Mouse (Mus musculus) stomach, embryonic 14.5 days (tissue): ENCODE measurements around the gene Gm20388. TPM values are rescaled to one million over a fixed set of nuclear protein-coding genes. Genes with fewer than 3 reads are reported as not detected.

Experiments
- ATAC-seq: fragments of 200-750 bp; cut with Nextera tagmentation; 2 replicates; pipeline ENCODE4 v1.8.0; 2017; ENCODE audit warnings: low read depth, moderate TSS enrichment; ENCODE audit not compliant: insufficient number of reproducible peaks, insufficient read depth, low FRiP score
- H3K27ac ChIP-seq: fragments of 300-500 bp; sonication (generic); 2 replicates; pipeline ENCODE4 v1.5.1; 2014; ENCODE audit warnings: mild to moderate bottlenecking, low read length, moderate library complexity, mixed read lengths
- H3K27me3 ChIP-seq: fragments of 300-500 bp; sonication (generic); 2 replicates; pipeline ENCODE4 v1.6.1; 2014; ENCODE audit warnings: low read length, control low read depth, mixed read lengths; ENCODE audit not compliant: control insufficient read depth, insufficient read depth
- H3K36me3 ChIP-seq: fragments of 300-500 bp; sonication (generic); 2 replicates; pipeline ENCODE4 v1.6.1; 2014; ENCODE audit warnings: mild to moderate bottlenecking, control low read depth, low read length, moderate library complexity, mixed read lengths; ENCODE audit not compliant: control insufficient read depth, insufficient read depth
- H3K4me1 ChIP-seq: fragments of 300-500 bp; sonication (generic); 2 replicates; pipeline ENCODE4 v1.6.1; 2014; ENCODE audit warnings: low read length, control low read depth, mixed read lengths; ENCODE audit not compliant: control insufficient read depth, insufficient read depth
- H3K4me2 ChIP-seq: fragments of 300-500 bp; sonication (generic); replicated peaks from 2 replicates; pipeline ENCODE4 v1.6.1; 2014; ENCODE audit warnings: low read depth, low read length, control low read depth
- H3K4me3 ChIP-seq: fragments of 300-500 bp; sonication (generic); 2 replicates; pipeline ENCODE4 v1.5.1; 2014; ENCODE audit warnings: low read depth, low read length, control low read depth
- H3K9ac ChIP-seq: fragments of 300-500 bp; sonication (generic); replicated peaks from 2 replicates; pipeline ENCODE4 v1.6.1; 2014; ENCODE audit warnings: low read depth, mild to moderate bottlenecking, control low read depth, low read length, moderate library complexity, mixed read lengths
- H3K9me3 ChIP-seq: fragments of 300-500 bp; sonication (generic); 2 replicates; pipeline ENCODE4 v1.6.1; 2016; ENCODE audit warnings: low read depth, low read length, control low read depth; ENCODE audit not compliant: control insufficient read depth
- WGBS: fragments of 180-500 bp; shearing (Covaris S2); extraction: QIAGEN DNeasy Blood & Tissue Kit; methylation state at CpG from one replicate; pipeline ENCODE4 v1.1.7; 2014; 5-methylcytosine and 5-hydroxymethylcytosine counted together
- polyA plus RNA-seq: library from polyadenylated mRNA; unstranded; fragments of >200 nt; fragmentation: Nextera tagmentation; extraction: Ambion mirVana; gene quantifications from 2 replicates; pipeline ENCODE4 v1.2.1, GENCODE M21; 2014

The Gm20388 gene
- polyA plus RNA-seq, 1 experiment from 2014 or later = 11.4 TPM

DNA sequence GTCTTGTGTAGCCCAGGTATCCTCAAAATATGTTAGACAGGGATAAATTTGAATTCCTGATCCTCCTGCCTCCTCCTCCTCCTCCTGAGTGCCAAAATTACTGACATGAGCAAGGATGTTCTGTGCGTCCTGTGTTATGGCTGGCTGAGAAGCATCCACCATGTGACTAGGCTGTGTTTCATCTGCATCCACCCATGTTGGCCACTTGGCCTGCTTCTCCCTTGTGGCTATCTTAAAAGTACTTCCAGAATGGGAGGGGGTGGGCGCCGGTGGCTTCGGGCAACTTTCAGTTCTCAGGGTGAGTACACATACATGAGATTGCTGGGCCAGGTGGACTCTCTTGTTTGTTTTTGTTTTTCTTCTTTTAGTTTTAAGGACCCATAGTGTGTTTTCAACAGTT, 2008.5 kb downstream of the Gm20388 start:
- ATAC-seq = no peak
- Histone ChIP-seq H3K27ac (no peak overlapping the region), H3K36me3 (no peaks in the 10 kb centered on the region), H3K4me1 (peaks cover 16% of the 10 kb centered on the region), H3K9ac (no peak overlapping the region), H3K4me2 (no peak overlapping the region), H3K4me3 (no peak overlapping the region), H3K27me3 (no peaks in the 10 kb centered on the region), H3K9me3 (no peaks in the 10 kb centered on the region)
- WGBS = 65% methylated on average over 4 of the region's 4 CpGs

DNA sequence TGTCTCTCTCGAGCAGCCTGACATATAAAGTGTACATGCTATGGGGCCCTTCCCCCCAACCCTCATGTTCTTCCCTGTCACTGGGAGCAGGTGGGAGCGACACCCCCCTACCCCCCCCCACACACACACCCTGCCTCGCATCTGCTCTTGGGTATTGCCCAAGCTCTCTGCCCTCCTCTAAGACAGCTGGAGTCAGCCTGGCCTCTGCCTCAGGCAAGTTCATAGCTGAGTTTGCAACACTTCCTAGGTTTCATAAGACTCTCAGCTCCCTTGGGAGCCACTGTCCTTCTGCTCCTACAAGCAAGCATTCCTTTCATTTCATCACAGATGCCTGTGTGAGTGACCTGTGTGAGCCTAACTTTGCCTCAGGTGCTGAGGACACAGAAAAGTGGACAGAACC, 2009.1 kb downstream of the Gm20388 start:
- Histone ChIP-seq H3K36me3 (no peaks in the 10 kb centered on the region), H3K27ac (no peak overlapping the region), H3K27me3 (no peaks in the 10 kb centered on the region), H3K9ac (no peak overlapping the region), H3K4me2 (no peak overlapping the region), H3K4me1 (peaks cover 16% of the 10 kb centered on the region), H3K9me3 (no peaks in the 10 kb centered on the region), H3K4me3 (no peak overlapping the region)
- ATAC-seq = no peak
- 43% methylated on average over 3 of the region's 3 CpGs for WGBS

DNA sequence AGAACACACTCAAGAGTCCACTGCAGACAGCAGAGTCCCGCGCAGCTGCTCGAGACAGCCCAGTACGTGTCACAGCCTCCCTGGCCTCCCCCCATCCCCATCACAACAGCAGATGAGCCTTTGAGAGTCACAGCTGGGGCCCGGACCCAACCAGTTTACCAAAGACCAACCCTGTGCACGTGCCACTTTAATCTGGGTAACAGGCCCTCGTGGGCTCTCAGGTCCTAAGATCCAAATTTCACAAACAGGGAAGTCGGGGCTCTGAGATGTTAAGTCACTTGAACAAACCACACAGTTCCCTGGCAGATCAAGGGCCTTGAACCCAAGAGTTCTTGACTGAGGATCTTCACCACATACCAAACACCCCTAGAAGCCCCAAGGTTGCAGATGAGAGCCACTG, 2010.9 kb downstream of the Gm20388 start:
- H3K27ac ChIP-seq = peak overlapping the region; percentile 64
- no peak overlapping the region for H3K9ac ChIP-seq
- no peak overlapping the region for H3K4me3 ChIP-seq
- ATAC-seq = no peak
- H3K27me3 ChIP-seq = no peaks in the 10 kb centered on the region
- peaks cover 16% of the 10 kb centered on the region for H3K4me1 ChIP-seq
- H3K4me2 ChIP-seq = no peak overlapping the region
- 80% methylated on average over 8 of the region's 8 CpGs for WGBS
- H3K9me3 ChIP-seq = no peaks in the 10 kb centered on the region
- no peaks in the 10 kb centered on the region for H3K36me3 ChIP-seq

DNA sequence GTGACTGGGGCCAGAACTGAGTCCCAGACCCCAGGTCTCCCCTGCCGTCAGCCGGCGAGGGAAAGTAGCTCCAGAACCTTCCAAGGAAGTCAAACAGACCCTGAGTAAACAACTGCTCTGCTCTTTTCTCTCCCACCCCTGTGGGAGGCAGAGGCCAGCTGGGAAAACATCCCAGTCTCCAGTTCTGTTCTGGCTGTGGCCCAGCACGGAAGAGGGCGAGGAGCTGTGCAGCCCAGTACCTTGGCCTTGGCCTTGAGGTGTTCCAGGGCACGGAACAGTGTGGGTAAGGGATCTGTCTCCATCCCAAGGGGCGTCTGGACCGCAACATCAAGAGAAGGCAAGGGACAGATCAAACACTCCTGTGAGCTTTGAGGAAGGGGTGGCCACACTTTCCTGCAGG, 2011.5 kb downstream of the Gm20388 start:
- Histone ChIP-seq H3K27me3 (no peaks in the 10 kb centered on the region), H3K4me2 (no peak overlapping the region), H3K9me3 (no peaks in the 10 kb centered on the region), H3K4me1 (peaks cover 16% of the 10 kb centered on the region), H3K27ac (peak overlapping the region; percentile 64), H3K9ac (no peak overlapping the region), H3K36me3 (no peaks in the 10 kb centered on the region), H3K4me3 (no peak overlapping the region)
- peak; percentile 39; the same call in 1 of the 2 replicates for ATAC-seq
- WGBS = 23% methylated on average over 8 of the region's 8 CpGs

DNA sequence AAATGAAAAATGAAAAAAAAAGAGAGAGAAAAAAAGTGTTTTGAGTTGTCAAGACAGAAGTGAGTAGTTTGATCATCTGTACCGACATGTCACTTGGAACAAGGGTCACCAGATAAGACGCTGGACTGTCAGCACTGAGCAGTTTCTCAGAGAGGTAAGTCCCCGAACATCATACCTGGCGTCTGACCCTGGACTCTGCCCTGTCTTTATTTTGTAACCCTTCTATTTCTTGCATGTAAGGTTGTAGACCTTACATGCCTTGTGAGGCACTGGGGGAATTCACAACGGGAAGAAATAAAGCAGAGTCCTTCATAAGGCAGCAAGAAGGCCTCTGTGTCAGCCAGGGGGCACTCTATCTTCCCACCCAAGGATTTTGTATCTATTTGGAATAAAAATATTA, 2014.0 kb downstream of the Gm20388 start:
- Histone ChIP-seq H3K4me1 (peaks cover 16% of the 10 kb centered on the region), H3K27ac (no peak overlapping the region), H3K4me3 (no peak overlapping the region), H3K27me3 (no peaks in the 10 kb centered on the region), H3K9ac (no peak overlapping the region), H3K9me3 (no peaks in the 10 kb centered on the region), H3K4me2 (no peak overlapping the region), H3K36me3 (no peaks in the 10 kb centered on the region)
- no peak for ATAC-seq
- 82% methylated on average over 5 of the region's 5 CpGs for WGBS

DNA sequence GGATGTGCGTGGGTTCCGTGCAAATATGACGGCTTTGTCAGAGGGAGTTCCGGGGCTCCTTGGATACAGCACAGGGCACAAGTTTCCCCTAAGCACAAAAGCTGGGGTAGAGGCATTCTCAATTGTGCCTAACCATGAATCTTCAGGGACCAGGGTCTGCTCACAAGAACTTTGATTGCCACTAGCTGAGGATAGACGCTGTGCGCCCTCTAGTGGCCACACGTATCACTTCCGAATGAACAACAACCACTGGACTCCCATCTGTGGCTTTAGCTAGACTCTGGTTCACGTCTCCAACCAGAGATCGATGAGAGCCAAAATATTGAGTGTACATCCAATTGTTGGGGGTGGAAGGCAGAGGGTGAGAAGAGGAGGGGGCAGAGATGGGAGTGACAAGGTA, 2015.0 kb downstream of the Gm20388 start:
- no peak overlapping the region for H3K4me3 ChIP-seq
- no peak overlapping the region for H3K27ac ChIP-seq
- H3K27me3 ChIP-seq = no peaks in the 10 kb centered on the region
- ATAC-seq = no peak
- no peak overlapping the region for H3K9ac ChIP-seq
- H3K4me2 ChIP-seq = no peak overlapping the region
- H3K9me3 ChIP-seq = no peaks in the 10 kb centered on the region
- no peaks in the 10 kb centered on the region for H3K36me3 ChIP-seq
- peaks cover 13% of the 10 kb centered on the region for H3K4me1 ChIP-seq
- WGBS = 32% methylated on average over 10 of the region's 10 CpGs

DNA sequence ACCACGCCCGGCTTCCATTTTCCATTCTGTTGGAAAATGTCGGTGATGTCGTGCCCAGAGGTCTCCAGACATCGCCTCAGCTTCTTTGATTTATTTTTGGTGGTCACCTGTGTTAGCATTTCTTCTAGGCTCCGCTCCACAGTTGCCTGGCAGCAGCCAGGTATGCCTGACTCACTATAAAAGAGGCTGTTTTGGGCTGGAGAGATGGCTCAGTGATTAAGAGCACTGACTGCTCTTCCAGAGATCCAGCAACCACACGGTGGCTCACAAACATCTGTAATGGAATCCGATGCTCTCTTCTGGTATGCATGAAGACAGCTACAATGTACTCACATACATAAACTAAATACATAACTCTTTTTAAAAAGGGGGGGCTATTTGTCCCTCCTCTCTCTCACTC, 2015.6 kb downstream of the Gm20388 start:
- Histone ChIP-seq H3K9me3 (no peaks in the 10 kb centered on the region), H3K9ac (no peak overlapping the region), H3K36me3 (no peaks in the 10 kb centered on the region), H3K27ac (no peak overlapping the region), H3K4me3 (no peak overlapping the region), H3K4me1 (peaks cover 13% of the 10 kb centered on the region), H3K27me3 (no peaks in the 10 kb centered on the region), H3K4me2 (no peak overlapping the region)
- WGBS = 61% methylated on average over 8 of the region's 8 CpGs
- ATAC-seq = no peak

DNA sequence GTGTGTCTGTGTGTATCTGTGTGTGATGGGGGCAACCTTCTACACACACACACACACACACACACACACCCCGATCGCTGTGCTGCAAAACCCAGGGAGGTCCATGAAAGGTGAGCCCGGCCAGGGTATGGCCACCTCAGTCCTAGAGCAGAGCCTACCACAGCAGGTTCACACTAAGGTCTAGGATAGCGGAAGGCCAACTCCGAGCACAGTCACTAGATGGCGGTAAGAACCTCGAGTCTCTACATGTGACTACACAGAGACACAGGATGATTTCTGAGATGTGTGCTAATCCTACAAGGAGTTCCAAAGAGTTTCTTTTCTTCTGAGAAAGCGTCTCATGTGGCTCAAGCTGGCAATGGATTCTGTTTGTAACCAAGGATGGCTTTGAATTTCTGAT, 2016.7 kb downstream of the Gm20388 start:
- ATAC-seq = peak; percentile 71; the same call in 1 of the 2 replicates
- Histone ChIP-seq H3K9me3 (no peaks in the 10 kb centered on the region), H3K4me3 (no peak overlapping the region), H3K4me2 (no peak overlapping the region), H3K9ac (no peak overlapping the region), H3K27ac (no peak overlapping the region), H3K27me3 (no peaks in the 10 kb centered on the region), H3K4me1 (peaks cover 3% of the 10 kb centered on the region; the same call in 1 of the 2 replicates), H3K36me3 (no peaks in the 10 kb centered on the region)
- WGBS = 40% methylated on average over 8 of the region's 8 CpGs

DNA sequence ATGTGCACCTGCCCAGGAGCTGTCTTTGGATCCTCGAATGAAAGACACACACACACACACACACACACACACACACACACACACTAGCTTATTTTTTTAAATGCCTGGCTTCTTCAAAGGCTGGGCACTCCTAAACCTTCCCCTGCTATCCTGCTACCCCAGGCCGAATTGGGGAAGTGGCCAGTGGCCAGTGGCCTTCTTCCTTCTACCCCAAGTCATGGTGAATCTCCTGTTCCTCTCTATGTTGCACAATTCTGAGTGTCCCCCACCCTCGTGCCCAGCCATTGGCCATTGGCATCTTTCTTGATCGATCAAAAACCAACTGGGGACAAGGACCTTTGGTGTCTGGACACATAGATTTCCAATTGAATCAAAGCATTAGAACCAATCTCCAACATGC, 2019.4 kb downstream of the Gm20388 start:
- H3K4me2 ChIP-seq = no peak overlapping the region
- no peaks in the 10 kb centered on the region for H3K4me1 ChIP-seq
- H3K9ac ChIP-seq = no peak overlapping the region
- no peak for ATAC-seq
- no peak overlapping the region for H3K4me3 ChIP-seq
- no peaks in the 10 kb centered on the region for H3K27me3 ChIP-seq
- WGBS = 79% methylated on average over 4 of the region's 4 CpGs
- no peak overlapping the region for H3K27ac ChIP-seq
- H3K36me3 ChIP-seq = no peaks in the 10 kb centered on the region
- H3K9me3 ChIP-seq = no peaks in the 10 kb centered on the region
